Mouse (Mus musculus): ENCODE measurements around the gene 1700088E04Rik. TPM values are rescaled to one million over a fixed set of nuclear protein-coding genes. Genes with fewer than 3 reads are reported as not detected.

1700088E04Rik gene
- 10 to 100 TPM; 12.2 to 16.5 TPM for total RNA-seq (2021)

- peak; percentile 94 to 96 for DNase-seq (ENCODE audit: extremely low spot score in 1 of 2, low spot score in 2 of 2)
- intact Hi-C loops (cut with DNase I): loop anchor here (5.0 kb wide), 2 partner anchors 44 to 64 kb away; partner anchors contain the start of gene Eif3l
Measured at GRCm38 (mm10) chr15:79140866-79141565, at the start of gene 1700088E04Rik, which contains the start of gene Polr2f. Gene 1700088E04Rik (minus strand): TSS chr15:79141253. Gene Polr2f (plus strand): TSS chr15:79141009.

GRCm38 (mm10) chr15:79187819-79188218 lies 46.8 kb upstream of the 1700088E04Rik start:
- intact Hi-C loops (cut with DNase I): no loop called here
- DNase-seq (ENCODE audit: extremely low spot score in 1 of 2, low spot score in 2 of 2): no peak

GRCm38 (mm10) chr15:79185213-79185612 lies 44.2 kb upstream of the 1700088E04Rik start:
- DNase-seq (ENCODE audit: extremely low spot score in 1 of 2, low spot score in 2 of 2): no peak
- intact Hi-C loops (cut with DNase I): no loop called here

- intact Hi-C loops (cut with DNase I): no loop called here
Measured at GRCm38 (mm10) chr15:79176905-79177304, 35.9 kb upstream of the 1700088E04Rik start.

GRCm38 (mm10) chr15:79166712-79167111 lies 25.7 kb upstream of the 1700088E04Rik start:
- intact Hi-C loops (cut with DNase I): no loop called here
- DNase-seq (ENCODE audit: extremely low spot score in 1 of 2, low spot score in 2 of 2): no peak

More at GRCm38 (mm10) chr15:79176905-79177304, 35.9 kb upstream of the 1700088E04Rik start:
- no peak for DNase-seq (ENCODE audit: extremely low spot score in 1 of 2, low spot score in 2 of 2)

GRCm38 (mm10) chr15:79165140-79165539 lies 24.1 kb upstream of the 1700088E04Rik start, which contains the start of gene Sox10:
Gene Sox10 (minus strand): TSS chr15:79165240.
- intact Hi-C loops (cut with DNase I): no loop called here
- DNase-seq (ENCODE audit: extremely low spot score in 1 of 2, low spot score in 2 of 2): peak in 1 of 2 experiments; percentile 21

GRCm38 (mm10) chr15:79164251-79164650 lies 23.2 kb upstream of the 1700088E04Rik start:
- intact Hi-C loops (cut with DNase I): no loop called here

GRCm38 (mm10) chr15:79162822-79163221 lies 21.8 kb upstream of the 1700088E04Rik start:
- DNase-seq (ENCODE audit: extremely low spot score in 1 of 2, low spot score in 2 of 2): no peak
- intact Hi-C loops (cut with DNase I): no loop called here

More at GRCm38 (mm10) chr15:79164251-79164650, 23.2 kb upstream of the 1700088E04Rik start:
- no peak for DNase-seq (ENCODE audit: extremely low spot score in 1 of 2, low spot score in 2 of 2)

- DNase-seq (ENCODE audit: extremely low spot score in 1 of 2, low spot score in 2 of 2): no peak
- intact Hi-C loops (cut with DNase I): no loop called here
Measured at GRCm38 (mm10) chr15:79162301-79162700, 21.2 kb upstream of the 1700088E04Rik start.

- intact Hi-C loops (cut with DNase I): no loop called here
Measured at GRCm38 (mm10) chr15:79155572-79155971, 14.5 kb upstream of the 1700088E04Rik start.

GRCm38 (mm10) chr15:79152709-79153108 lies 11.7 kb upstream of the 1700088E04Rik start:
- intact Hi-C loops (cut with DNase I): no loop called here
- DNase-seq (ENCODE audit: extremely low spot score in 1 of 2, low spot score in 2 of 2): no peak

More at GRCm38 (mm10) chr15:79155572-79155971, 14.5 kb upstream of the 1700088E04Rik start:
- no peak for DNase-seq (ENCODE audit: extremely low spot score in 1 of 2, low spot score in 2 of 2)

GRCm38 (mm10) chr15:79151881-79152280 lies 10.8 kb upstream of the 1700088E04Rik start:
- DNase-seq (ENCODE audit: extremely low spot score in 1 of 2, low spot score in 2 of 2): peak in 1 of 2 experiments; percentile 43
- intact Hi-C loops (cut with DNase I): no loop called here

- intact Hi-C loops (cut with DNase I): no loop called here
- DNase-seq (ENCODE audit: extremely low spot score in 1 of 2, low spot score in 2 of 2): peak; percentile 59 to 89
Measured at GRCm38 (mm10) chr15:79148533-79148932, 7.5 kb upstream of the 1700088E04Rik start.

- no peak for DNase-seq (ENCODE audit: extremely low spot score in 1 of 2, low spot score in 2 of 2)
- intact Hi-C loops (cut with DNase I): no loop called here
Measured at GRCm38 (mm10) chr15:79145522-79145921, 4.5 kb upstream of the 1700088E04Rik start.

- DNase-seq (ENCODE audit: extremely low spot score in 1 of 2, low spot score in 2 of 2): no peak
- intact Hi-C loops (cut with DNase I): loop anchor here (5.0 kb wide), 2 partner anchors 47 to 67 kb away; partner anchors contain the start of gene Eif3l
Measured at GRCm38 (mm10) chr15:79144021-79144420, 3.0 kb upstream of the 1700088E04Rik start.

GRCm38 (mm10) chr15:79143316-79143715 lies 2.3 kb upstream of the 1700088E04Rik start:
- intact Hi-C loops (cut with DNase I): loop anchor here (5.0 kb wide), 2 partner anchors 46 to 66 kb away; partner anchors contain the start of gene Eif3l
- DNase-seq (ENCODE audit: extremely low spot score in 1 of 2, low spot score in 2 of 2): no peak

- no peak for DNase-seq (ENCODE audit: extremely low spot score in 1 of 2, low spot score in 2 of 2)
- intact Hi-C loops (cut with DNase I): loop anchor here (5.0 kb wide), 2 partner anchors 44 to 64 kb away; partner anchors contain the start of gene Eif3l
Measured at GRCm38 (mm10) chr15:79141566-79141917, 489 bp upstream of the 1700088E04Rik start.

GRCm38 (mm10) chr15:79139640-79140039 lies 1.4 kb downstream of the 1700088E04Rik start:
- DNase-seq (ENCODE audit: extremely low spot score in 1 of 2, low spot score in 2 of 2): no peak
- intact Hi-C loops (cut with DNase I): loop anchor here (5.0 kb wide), 2 partner anchors 42 to 62 kb away; partner anchors contain the start of gene Eif3l

GRCm38 (mm10) chr15:79135783-79136575 lies 5.1 kb downstream of the 1700088E04Rik start:
- intact Hi-C loops (cut with DNase I): no loop called here
- DNase-seq (ENCODE audit: extremely low spot score in 1 of 2, low spot score in 2 of 2): no peak

Measured in left cerebral cortex, postnatal 10 days (tissue).